Mouse (Mus musculus) heart, postnatal 0 days (tissue): Measurements from ENCODE around the gene Acss3.

Source experiments
- CTCF ChIP-seq: IDR thresholded peaks from 2 replicates; pipeline ENCODE4 v1.5.1; 2016; ENCODE audit warnings: antibody characterized with exemption, control low read depth, low read depth
- EP300 ChIP-seq: IDR thresholded peaks from 2 replicates; pipeline ENCODE4 v1.6.1; 2016; ENCODE audit warnings: antibody characterized with exemption, low read depth

DNA sequence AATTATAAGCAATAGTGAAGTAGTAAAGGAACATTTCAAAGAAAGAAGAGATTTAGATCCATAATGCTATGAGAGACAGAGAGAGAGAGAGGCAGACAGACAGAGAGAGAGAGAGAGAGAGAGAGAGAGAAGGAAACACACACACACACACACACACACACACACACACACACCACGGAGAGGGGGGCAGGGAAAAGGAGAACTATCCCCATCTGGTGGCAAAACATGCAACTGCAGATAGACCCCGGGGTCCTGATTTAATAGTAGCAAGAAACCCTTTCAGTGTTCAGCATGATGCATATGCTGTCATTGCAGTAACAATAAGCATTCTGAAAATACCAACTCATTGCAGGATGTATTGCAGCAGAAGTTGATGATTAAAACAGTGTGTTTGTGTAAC is 210.4 kb downstream of the Acss3 start:
- peak; percentile 54 for TF ChIP-seq CTCF
- TF ChIP-seq EP300: no peak
